In genomic region chr2:20924938-20925337, GRCm38 (mm10) we compare ENCODE assay signal across 26 mouse cellular contexts.
"Had no signal": no experiment of that assay in that cellular context is flagged by ENCODE, and none has a peak within 500 bp of the region (broad histone marks: within the 10 kb centered on the region; RNA-seq: fewer than 3 reads in every experiment).

No protein-coding gene starts in this region.

- H3K27me3 ChIP-seq: heart, embryonic 13.5 days; heart, embryonic 15.5 days; hindbrain, embryonic 12.5 days; intestine, embryonic 15.5 days; limb, embryonic 12.5 days; liver, embryonic 13.5 days had no signal

- DNase-seq: gastrocnemius, adult 2 months; gastrocnemius, postnatal 10 days; gastrocnemius, postnatal 25 days; heart, adult 2 months; heart, postnatal 14 days; heart, postnatal 36 days; kidney, adult 18-20 months; kidney, adult 8-10 months; kidney, postnatal 10 days; kidney, postnatal 25 days; kidney, postnatal 4 days; liver; liver, embryonic 13.5 days had no signal

- H3K4me3 ChIP-seq: gastrocnemius, adult 2 months; heart, adult 2 months; heart, embryonic 13.5 days; heart, embryonic 15.5 days; hindbrain, embryonic 10.5 days; hindbrain, embryonic 12.5 days; intestine, embryonic 15.5 days; layer of hippocampus, adult 2 months; left cerebral cortex, adult 2 months; limb, embryonic 10.5 days; limb, embryonic 12.5 days; liver, embryonic 13.5 days had no signal

- H3K9me3 ChIP-seq: heart, embryonic 13.5 days; heart, embryonic 15.5 days; hindbrain, embryonic 10.5 days; hindbrain, embryonic 12.5 days; intestine, embryonic 15.5 days; limb, embryonic 10.5 days; limb, embryonic 12.5 days; liver, embryonic 13.5 days had no signal

- H3K27ac ChIP-seq: gastrocnemius, adult 2 months; heart, adult 2 months; heart, embryonic 13.5 days; heart, embryonic 15.5 days; hindbrain, embryonic 10.5 days; hindbrain, embryonic 12.5 days; hindbrain, embryonic 14.5 days; intestine, embryonic 15.5 days; layer of hippocampus, adult 2 months; left cerebral cortex, adult 2 months; limb, embryonic 10.5 days; limb, embryonic 12.5 days; liver, embryonic 13.5 days had no signal

- H3K36me3 ChIP-seq: heart, embryonic 15.5 days; hindbrain, embryonic 10.5 days; hindbrain, embryonic 12.5 days; intestine, embryonic 15.5 days; limb, embryonic 10.5 days; limb, embryonic 12.5 days; liver, embryonic 13.5 days had no signal

- H3K4me1 ChIP-seq: intestine, embryonic 15.5 days; limb, embryonic 12.5 days had no signal

- ATAC-seq: hindbrain, embryonic 16.5 days; inflammation-experienced regulatory T-cells, adult 6 months; intestine, embryonic 15.5 days; intestine, postnatal 0 days had no signal
